Mouse (Mus musculus) forebrain, embryonic 13.5 days (tissue): ENCODE measurements around the gene Arl15. TPM values are rescaled to one million over a fixed set of nuclear protein-coding genes. Genes with fewer than 3 reads are reported as not detected.

Experiments
- ATAC-seq: fragments of 200-750 bp; cut with Nextera tagmentation; 2 replicates; pipeline ENCODE4 v1.8.0; 2017
- H3K27ac ChIP-seq: fragments of 300-500 bp; sonication (generic); 2 replicates; pipeline ENCODE4 v1.5.1; 2015; ENCODE audit warnings: inconsistent platforms, mild to moderate bottlenecking, moderate library complexity
- H3K27me3 ChIP-seq: fragments of 300-500 bp; sonication (generic); 2 replicates; pipeline ENCODE4 v1.6.1; 2015; ENCODE audit warnings: mild to moderate bottlenecking, inconsistent platforms
- H3K36me3 ChIP-seq: fragments of 300-500 bp; sonication (generic); 2 replicates; pipeline ENCODE4 v1.6.1; 2015; ENCODE audit warnings: mild to moderate bottlenecking, inconsistent platforms; ENCODE audit not compliant: poor library complexity, severe bottlenecking
- H3K4me1 ChIP-seq: fragments of 300-500 bp; sonication (generic); 2 replicates; pipeline ENCODE4 v1.6.1; 2015; ENCODE audit warnings: inconsistent platforms
- H3K4me2 ChIP-seq: fragments of 300-500 bp; sonication (generic); 2 replicates; pipeline ENCODE4 v1.6.1; 2015; ENCODE audit warnings: inconsistent platforms, mild to moderate bottlenecking, moderate library complexity
- H3K4me3 ChIP-seq: fragments of 300-500 bp; sonication (generic); 2 replicates; pipeline ENCODE4 v1.5.1; 2015; ENCODE audit warnings: mild to moderate bottlenecking, inconsistent platforms
- H3K9ac ChIP-seq: fragments of 300-500 bp; sonication (generic); 2 replicates; pipeline ENCODE4 v1.6.1; 2015; ENCODE audit warnings: mild to moderate bottlenecking, inconsistent platforms
- H3K9me3 ChIP-seq: fragments of 300-500 bp; sonication (generic); replicated peaks from 2 replicates; pipeline ENCODE4 v1.6.1; 2016; ENCODE audit warnings: inconsistent platforms
- whole genome bisulfite sequencing: fragments of 180-500 bp; shearing (Covaris S2); methylation state at CpG from one replicate; pipeline ENCODE4 v1.1.7; 2015; 5-methylcytosine and 5-hydroxymethylcytosine counted together
- polyA plus RNA-seq: library from polyadenylated mRNA; unstranded; fragments of >200 nt; fragmentation: Nextera tagmentation; extraction: Ambion mirVana; gene quantifications from 2 replicates; pipeline ENCODE4 v1.2.1, GENCODE M21; 2015

Gene Arl15
- polyA plus RNA-seq, 1 experiment from 2014 or later, result 17.8 TPM

- H3K27me3 ChIP-seq, result no peaks in the 10 kb centered on the region
- H3K27ac ChIP-seq, result no peak overlapping the region
- H3K4me2 ChIP-seq, result no peak overlapping the region
- no peaks in the 10 kb centered on the region for H3K36me3 ChIP-seq
- 0 out of 2 replicates have a peak, but pooled peaks cover 7% of the 10 kb centered on the region for H3K4me1 ChIP-seq
- H3K4me3 ChIP-seq, result no peak overlapping the region
- 92% methylated on average over 6 of the region's 6 CpGs for WGBS
- H3K9me3 ChIP-seq, result no peaks in the 10 kb centered on the region
- no peak for ATAC-seq
- no peak overlapping the region for H3K9ac ChIP-seq
Measured at GRCm38 (mm10) chr13:114199746-114200145, 405.4 kb downstream of the Arl15 start.

- ATAC-seq, result no peak
Measured at GRCm38 (mm10) chr13:114200545-114200944, 406.2 kb downstream of the Arl15 start.

GRCm38 (mm10) chr13:114202806-114203570 is 408.7 kb downstream of the Arl15 start:
- Histone ChIP-seq H3K9ac (no peak overlapping the region), H3K4me1 (0 out of 2 replicates have a peak, but pooled peaks cover 5% of the 10 kb centered on the region), H3K4me2 (no peak overlapping the region), H3K36me3 (no peaks in the 10 kb centered on the region), H3K27ac (no peak overlapping the region), H3K9me3 (no peaks in the 10 kb centered on the region), H3K4me3 (no peak overlapping the region), H3K27me3 (no peaks in the 10 kb centered on the region)
- no peak for ATAC-seq
- 88% methylated on average over 15 of the region's 15 CpGs for WGBS

More at GRCm38 (mm10) chr13:114200545-114200944, 406.2 kb downstream of the Arl15 start:
- Histone ChIP-seq H3K4me1 (0 out of 2 replicates have a peak, but pooled peaks cover 7% of the 10 kb centered on the region), H3K4me3 (no peak overlapping the region), H3K4me2 (no peak overlapping the region), H3K27me3 (no peaks in the 10 kb centered on the region), H3K9ac (no peak overlapping the region), H3K27ac (no peak overlapping the region), H3K9me3 (no peaks in the 10 kb centered on the region), H3K36me3 (no peaks in the 10 kb centered on the region)
- 87% methylated on average over 7 of the region's 7 CpGs for WGBS

Other genes with a start within 250 kb of the Arl15 start
- 7.6 and 8.3 TPM in 2 replicates for gene Snx18, start 175.9 kb upstream of the Arl15 start, polyA plus RNA-seq
- not detected in 2 replicates for gene Hspb3, start 130.8 kb upstream of the Arl15 start, polyA plus RNA-seq